Mouse (Mus musculus) heart, postnatal 0 days (tissue): ENCODE results near the gene Ifit1.
A peak's percentile ranks its signal among the peaks of the same experiment; 100 is the strongest.

Experiments
- CTCF ChIP-seq: IDR thresholded peaks from 2 replicates; pipeline ENCODE4 v1.5.1; 2016; ENCODE audit warnings: antibody characterized with exemption, control low read depth, low read depth
- EP300 ChIP-seq: IDR thresholded peaks from 2 replicates; pipeline ENCODE4 v1.6.1; 2016; ENCODE audit warnings: antibody characterized with exemption, low read depth

DNA sequence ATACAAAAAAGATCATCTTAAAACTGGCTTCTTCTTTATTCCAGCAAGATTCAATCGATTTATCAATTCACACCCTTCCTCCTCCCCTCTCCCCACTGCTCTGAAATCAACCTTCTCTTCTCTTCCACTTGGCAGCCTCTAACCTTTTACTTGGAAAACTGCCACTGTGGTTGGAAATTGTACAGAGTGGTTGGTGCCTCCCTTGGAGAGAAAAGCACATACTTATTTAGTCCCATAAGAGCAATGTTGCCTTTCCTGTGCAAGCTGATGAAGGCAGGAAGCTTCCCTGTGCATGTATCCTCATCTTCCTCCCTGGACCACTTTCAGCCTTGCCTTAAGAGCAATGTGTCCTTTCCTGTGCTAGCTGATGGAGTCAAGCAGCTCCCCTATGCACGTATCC is 42.3 kb upstream of the Ifit1 start:
- 0 out of 2 replicates have a peak, but pooled peaks have one; percentile 1 for TF ChIP-seq CTCF
- TF ChIP-seq EP300 = no peak
